Mouse (Mus musculus): Measurements from ENCODE around the gene Tmbim6.

The Tmbim6 gene

DNA sequence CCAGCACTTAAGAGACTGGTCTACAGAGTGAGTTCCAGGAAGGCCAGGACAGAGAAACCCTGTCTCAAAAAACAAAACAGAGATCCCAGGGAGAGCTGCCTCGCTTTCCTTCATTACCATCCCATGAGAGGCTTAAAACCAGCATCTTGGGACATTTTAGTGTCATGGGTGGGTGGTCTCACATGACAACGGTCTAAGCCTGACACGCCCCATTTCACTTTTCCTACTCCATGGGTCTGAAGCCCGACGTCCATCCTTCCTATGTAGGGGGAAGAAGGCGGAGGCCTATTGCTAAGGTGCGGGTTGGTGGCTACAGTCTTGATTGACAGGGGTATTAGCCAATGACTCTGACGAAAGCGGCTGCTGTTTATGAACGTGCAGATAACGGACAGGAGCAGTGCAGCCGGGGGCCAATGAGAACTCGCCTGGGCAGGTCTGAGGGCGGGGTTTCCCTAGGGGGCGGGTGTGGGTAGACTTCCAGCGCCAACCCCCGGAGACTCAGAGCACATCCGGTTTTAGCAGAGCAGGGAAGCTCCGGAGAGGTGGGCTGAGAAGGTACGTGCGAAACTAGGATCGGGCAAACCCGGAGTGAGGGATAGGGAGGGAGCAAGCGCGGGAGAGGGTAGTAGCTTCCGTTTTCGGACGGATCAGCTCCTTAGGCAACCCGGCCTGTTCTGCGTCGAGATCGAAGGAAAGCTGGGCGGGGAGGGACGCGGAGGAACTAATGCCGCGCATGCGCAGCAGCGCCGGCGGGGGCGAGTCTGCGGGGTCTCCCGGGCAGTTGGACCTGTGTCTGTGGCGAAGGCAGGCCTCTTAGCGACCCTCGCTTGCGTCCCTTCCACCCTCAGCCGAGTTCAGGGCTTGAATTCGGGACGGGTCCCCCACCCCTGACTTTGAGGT lies at the start of gene Tmbim6:
Tmbim6 (plus strand) TSS at position 397 of the 900 bp plus-strand sequence.
- DNase-seq (ENCODE audit: low read depth) = peak; percentile 100

DNA sequence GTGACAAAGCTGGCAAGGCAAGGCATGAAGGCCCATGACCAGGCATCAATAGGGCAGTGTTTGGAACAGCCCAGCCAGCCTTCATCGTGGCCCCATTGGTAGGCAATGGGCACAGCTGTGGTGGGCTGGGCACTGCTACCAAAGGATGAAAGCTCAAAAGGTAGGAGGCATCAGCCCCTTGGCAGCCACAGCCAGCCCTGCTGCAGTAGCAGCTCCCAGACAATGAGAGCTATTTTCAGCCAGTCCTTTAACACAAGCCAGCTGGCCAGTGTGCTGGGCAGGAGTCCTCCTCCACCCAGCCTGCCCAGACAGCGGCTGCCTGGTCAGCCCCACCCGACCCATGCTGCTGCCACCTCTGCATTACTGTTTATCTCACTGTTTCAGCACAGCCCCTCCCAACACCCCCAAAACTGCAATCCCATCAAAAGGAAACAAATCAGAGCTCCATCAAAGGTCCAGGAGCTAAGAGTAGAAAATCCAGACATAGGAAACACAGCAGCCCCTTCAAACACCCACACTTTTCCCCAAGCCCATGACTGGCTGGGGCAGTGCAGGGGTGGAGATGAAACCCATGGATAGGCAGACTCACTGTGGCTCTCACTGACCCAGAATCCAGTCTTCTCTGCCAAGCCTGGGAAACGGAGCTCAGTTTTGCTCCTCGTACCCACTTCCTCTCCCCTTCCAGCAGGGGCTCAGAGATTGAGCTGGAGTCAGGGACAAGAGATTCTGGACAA lies 49.1 kb upstream of the Tmbim6 start:
- DNase-seq (ENCODE audit: low read depth) = no peak

DNA sequence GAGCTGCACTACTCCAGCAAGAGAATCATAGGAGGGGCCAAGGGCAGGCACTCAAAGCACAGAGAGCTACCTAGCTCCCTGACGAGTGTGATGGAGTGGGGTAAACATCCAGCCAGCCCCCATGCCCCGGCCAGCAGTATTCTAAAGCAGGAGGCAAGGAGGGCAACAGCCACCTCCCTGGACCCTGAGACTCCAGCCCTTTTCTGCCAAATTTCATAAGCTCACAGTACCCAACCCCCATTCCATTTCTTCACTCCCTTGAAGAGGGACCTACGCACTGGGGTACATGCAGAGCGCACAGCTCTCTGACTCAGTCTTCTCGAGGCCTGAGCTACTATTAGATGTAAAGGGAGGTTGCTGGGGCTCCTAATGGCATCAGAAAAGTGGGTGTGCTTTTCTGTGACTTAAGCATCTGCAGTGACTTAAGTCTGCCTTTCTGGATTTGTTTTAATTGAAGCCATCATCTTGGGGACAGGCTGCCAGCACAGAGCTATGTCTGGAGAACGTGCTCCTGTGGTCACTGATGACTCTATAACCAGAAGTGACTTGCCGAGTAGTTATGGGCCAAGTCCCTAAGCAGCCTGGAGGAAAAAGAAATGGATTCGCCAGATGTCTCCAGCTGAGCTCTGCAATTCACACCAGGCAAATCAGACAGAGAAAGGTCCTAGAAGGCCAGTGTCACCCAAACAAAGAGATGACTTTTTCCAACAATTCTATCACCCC lies 48.4 kb upstream of the Tmbim6 start:
- DNase-seq (ENCODE audit: low read depth) = no peak

DNA sequence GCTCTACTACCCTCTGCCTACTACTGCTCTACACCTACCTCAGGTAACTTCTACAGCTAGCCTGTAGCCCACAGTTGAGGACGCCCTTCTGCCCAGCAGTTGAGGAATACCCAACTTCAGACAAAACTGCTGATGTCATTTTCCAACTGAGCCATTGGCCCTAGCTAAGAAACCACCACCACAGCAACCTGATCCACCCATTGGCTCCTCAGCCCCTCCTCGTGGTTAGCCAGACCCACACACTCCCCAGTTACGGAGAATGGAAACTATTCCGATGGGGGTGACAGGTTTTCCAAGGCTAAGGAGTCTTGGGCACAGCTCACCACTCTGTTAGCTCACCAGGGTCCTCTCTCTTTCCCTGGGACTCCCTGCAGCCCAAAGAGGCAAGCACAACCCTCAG lies 47.7 kb upstream of the Tmbim6 start:
- no peak for DNase-seq (ENCODE audit: low read depth)

GRCm38 (mm10) chr15:99351610-99352009 lies 41.1 kb upstream of the Tmbim6 start:
- DNase-seq (ENCODE audit: low read depth) = no peak

DNA sequence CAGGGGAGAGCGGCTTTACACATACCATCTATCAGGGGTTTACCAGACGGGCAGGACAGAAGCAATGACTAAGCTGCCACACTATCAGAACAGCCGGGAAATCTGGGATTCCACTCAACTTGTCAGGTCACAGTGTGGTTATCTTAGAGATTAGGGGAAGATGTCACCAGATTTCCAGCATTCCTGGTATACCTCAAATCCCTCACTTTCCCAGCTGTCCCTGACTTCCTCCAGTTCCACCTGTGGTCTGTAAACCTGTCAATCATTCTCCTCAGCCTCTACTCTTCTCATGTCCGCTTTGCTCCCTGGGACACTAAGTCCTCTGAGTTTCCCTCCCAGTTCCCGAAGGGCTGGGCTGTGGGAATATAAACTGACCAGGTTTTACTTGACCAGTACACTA lies 40.4 kb upstream of the Tmbim6 start:
- no peak for DNase-seq (ENCODE audit: low read depth)

DNA sequence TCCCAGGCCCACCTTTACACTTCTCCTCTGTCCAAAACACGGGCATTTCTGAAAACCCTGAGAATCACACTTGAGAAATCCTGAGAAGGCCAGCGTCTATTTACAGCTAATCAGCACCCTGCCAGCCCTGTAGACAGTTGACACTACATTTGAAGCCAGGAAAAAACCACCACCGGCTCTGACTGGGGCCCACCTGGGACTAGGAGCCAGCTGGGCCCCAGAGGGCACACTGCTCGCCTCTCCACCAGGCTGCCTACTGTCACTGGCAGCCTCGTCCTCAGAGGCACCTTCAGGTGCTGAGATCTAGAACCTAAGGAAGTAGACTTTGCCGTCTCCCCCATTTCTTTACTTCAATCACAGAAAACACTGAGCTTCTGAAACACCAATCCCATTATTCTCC lies 37.0 kb upstream of the Tmbim6 start:
- no peak for DNase-seq (ENCODE audit: low read depth)

DNA sequence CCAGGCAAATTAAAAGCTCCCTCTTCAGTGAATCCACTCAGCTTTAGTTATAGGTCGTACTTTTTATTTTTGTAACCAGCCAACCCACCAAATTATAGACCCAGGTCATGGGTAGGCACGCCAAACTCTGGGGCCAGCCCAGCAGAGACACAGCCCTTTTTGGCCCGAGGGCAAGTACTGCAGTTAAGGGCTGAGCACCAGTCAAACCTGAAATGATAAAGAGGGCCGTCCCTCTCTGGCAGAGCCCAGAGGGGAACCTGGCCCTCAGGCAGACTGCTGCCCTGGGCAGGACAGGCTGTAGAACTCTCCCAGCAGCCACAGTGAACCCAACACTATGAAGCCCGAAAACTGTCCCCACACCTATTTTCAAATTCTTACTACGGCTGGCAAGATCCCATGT lies 36.2 kb upstream of the Tmbim6 start:
- DNase-seq (ENCODE audit: low read depth) = no peak

DNA sequence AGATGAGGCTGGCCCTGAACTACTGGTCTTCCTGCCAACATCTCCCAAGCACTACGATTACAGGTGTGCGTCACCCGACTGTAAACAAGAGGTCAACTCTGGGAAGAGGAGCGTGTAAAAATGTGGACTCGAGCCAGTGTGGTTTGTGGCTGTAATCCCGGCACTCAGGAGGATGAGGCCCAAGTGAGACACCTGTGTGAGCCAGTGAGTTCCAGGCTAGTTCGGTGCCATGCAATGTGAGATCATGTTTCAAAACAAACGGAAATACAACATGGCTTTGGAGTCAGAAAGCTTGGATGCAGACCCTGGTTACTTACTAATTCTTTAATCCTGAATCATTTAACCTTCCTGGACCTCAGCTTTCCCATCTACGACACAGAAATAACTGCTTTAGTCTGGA lies 33.7 kb upstream of the Tmbim6 start:
- no peak for DNase-seq (ENCODE audit: low read depth)

DNA sequence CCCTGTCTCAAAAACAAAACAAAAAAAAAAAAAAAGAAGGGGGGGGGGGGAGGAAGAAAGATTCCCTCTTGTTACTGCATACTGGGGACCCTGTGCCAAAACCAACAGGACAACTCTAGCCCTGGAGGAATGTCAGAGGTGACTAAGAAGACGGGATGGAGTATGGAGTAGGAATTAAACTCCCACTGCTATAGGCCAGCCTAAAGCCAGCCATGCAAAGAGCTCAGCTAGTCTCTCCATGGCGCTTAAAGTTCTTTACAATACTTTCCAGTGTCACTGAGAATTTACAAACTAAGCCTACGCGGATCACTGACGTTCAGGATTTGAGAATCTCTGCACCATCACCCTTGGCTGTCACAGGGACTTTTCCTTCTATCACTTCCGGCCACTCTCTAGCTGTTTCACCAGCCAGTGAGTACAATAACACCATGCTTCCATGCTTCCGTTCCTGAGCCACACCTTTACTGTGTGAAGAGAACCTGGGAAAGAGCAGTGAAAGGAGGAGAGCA lies 28.6 kb upstream of the Tmbim6 start:
- DNase-seq (ENCODE audit: low read depth) = peak; percentile 59

DNA sequence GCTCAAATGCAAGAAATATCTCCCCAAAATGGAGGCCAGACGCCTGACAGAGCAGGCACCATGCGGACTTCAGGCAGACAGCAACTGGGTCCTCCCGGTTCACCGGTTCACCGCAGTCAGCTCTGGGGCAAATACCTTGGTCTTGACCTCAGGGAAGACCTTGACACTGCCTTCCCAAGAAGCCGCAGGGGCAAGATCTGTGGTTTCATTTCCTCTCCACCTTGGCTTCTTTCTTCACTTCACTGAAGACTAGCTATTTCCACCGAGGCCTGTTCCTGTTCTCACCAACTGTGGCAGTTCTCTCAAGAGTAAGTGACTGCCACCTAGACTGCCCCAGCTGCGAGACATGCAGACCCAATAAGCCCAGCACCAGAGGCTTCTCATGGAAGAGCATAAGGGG lies 27.8 kb upstream of the Tmbim6 start:
- peak; percentile 74 for DNase-seq (ENCODE audit: low read depth)

GRCm38 (mm10) chr15:99368583-99369266 lies 24.0 kb upstream of the Tmbim6 start:
- DNase-seq (ENCODE audit: low read depth) = no peak

DNA sequence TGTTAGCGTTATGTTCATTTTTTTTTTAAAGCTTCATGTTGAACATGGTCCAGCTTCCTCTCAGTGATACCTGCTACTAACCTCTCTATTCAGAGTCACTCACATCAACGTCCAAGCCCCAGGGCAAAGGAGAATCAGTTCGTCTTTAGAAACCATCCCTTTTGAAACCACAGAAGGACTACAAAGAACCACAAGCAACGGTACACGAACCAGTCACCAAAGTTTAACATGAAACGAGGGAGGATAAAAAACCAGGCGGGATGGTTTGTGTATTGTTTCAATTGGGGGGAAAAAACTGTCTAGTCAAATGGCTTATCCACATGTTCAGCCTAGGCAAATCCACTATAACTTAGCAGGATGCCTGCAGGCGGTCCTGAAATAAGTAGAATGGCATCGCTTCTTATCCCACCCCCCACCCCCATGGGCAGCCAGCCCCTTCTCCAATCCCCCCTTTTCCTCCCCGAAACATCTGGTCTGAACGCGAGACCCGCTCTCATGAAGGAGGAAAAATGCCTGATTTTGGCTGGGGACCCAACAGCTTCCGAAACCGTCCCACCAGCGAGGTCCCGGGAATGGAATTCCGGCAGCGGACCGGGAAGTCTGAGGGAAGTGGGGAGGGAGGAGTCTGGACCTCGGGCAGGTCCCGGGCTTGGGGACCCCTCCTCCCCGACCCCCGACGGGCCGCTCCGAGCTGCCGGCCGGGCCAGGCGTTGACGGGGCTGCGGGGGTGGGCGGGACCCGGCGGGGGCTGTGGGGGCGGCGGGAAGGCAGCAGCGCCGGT lies 23.1 kb upstream of the Tmbim6 start:
- peak; percentile 62 for DNase-seq (ENCODE audit: low read depth)

GRCm38 (mm10) chr15:99370259-99370691 lies 22.4 kb upstream of the Tmbim6 start, which contains the start of gene Fmnl3:
Fmnl3 (minus strand) TSS chr15:99370482.
- peak; percentile 98 for DNase-seq (ENCODE audit: low read depth)

GRCm38 (mm10) chr15:99371526-99372340 lies 20.9 kb upstream of the Tmbim6 start:
- no peak for DNase-seq (ENCODE audit: low read depth)

- no peak for DNase-seq (ENCODE audit: low read depth)
Measured at GRCm38 (mm10) chr15:99372761-99373160, 19.9 kb upstream of the Tmbim6 start.

DNA sequence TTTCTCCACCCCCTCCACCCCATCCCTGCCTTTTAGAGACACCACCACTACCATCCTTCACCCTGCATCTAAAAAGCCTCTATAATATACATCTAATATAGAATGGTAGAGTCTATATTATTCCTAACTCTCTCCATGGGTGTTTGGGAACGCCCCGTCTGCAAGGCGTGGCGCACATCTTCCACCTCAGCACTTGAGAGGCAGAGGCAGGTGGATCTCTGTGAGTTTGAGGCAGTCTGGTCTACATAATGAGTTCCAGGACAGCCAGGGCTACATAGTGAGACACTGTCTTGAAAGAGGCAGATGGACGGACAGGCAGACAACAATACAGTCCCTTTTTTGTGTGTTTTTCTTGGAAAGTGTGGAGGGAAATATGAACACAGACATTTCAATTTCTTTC lies 17.6 kb upstream of the Tmbim6 start:
- no peak for DNase-seq (ENCODE audit: low read depth)

DNA sequence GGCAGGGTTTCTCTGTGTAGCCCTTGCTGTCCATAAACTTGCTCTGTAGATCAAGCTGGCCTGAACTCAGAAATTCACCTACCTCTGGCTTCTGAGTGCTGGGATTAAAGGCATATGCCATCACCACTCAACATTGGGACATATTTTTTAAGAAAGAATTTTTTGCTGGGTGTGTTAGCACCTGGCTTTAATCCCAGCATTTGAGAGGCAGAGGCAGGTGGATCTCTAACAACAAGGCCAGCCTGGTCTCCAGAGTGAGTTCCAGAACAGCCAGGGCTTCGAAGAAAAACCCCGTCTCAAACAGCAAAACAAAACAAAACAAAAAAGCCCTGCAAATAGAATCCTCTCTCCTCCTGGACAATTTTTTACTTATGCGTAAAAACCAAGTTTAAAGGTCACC lies 17.1 kb upstream of the Tmbim6 start:
- DNase-seq (ENCODE audit: low read depth) = no peak

GRCm38 (mm10) chr15:99376240-99376639 lies 16.4 kb upstream of the Tmbim6 start:
- DNase-seq (ENCODE audit: low read depth) = no peak

DNA sequence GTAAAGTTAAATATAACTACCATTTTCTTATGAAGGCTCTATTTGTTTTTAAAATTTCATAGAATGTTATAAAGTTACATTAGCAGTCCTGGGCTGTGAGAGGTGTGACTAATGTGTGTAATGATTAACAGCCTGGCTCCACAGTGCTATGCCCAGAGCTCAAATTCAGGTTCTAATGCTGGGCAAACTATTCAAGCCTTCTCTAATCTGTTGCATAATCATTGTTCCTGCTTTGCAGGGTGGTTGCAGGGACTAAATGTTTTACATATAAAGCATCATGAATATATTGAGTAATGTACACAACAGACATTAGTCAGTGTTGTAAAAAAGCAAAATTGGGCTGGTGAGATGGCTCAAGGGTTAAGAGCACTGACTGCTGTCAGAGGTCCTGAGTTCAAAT lies 9.8 kb upstream of the Tmbim6 start:
- DNase-seq (ENCODE audit: low read depth) = no peak
